Mouse (Mus musculus) skeletal muscle tissue, postnatal 0 days (tissue): Measurements from ENCODE around the gene Acnat2. TPM values are rescaled to one million over a fixed set of nuclear protein-coding genes. Genes with fewer than 3 reads are reported as not detected.

Experiments
- polyA plus RNA-seq: library from polyadenylated mRNA; unstranded; fragments of >200 nt; fragmentation: Nextera tagmentation; extraction: Ambion mirVana; gene quantifications from 2 replicates; pipeline ENCODE4 v1.2.1, GENCODE M21; 2015

Acnat2 gene
- not detected in 2 replicates for polyA plus RNA-seq

GRCm38 (mm10) chr4:49407957-49408356 lies at the start of gene Acnat2:
TSS of gene Acnat2 (minus strand) at chr4:49408151.

Other genes with a start within 250 kb of the Acnat2 start
- not detected in 2 replicates for gene Acnat1, start 65.8 kb upstream of the Acnat2 start, polyA plus RNA-seq
- 0.08 TPM in 1 of 2 replicates, not detected in the other for gene Baat, start 98.4 kb upstream of the Acnat2 start, polyA plus RNA-seq
- 70.7 and 71.8 TPM in 2 replicates for gene Mrpl50, start 112.9 kb upstream of the Acnat2 start, polyA plus RNA-seq
- gene Zfp189, start 113.0 kb upstream of the Acnat2 start, polyA plus RNA-seq: 3.5 and 3.7 TPM in 2 replicates
- gene Aldob, start 141.4 kb upstream of the Acnat2 start, polyA plus RNA-seq: 1.3 and 1.6 TPM in 2 replicates
- 44.2 and 51.2 TPM in 2 replicates for gene Tmem246, start 189.7 kb upstream of the Acnat2 start, polyA plus RNA-seq
- gene Rnf20, start 223.9 kb upstream of the Acnat2 start, polyA plus RNA-seq: 18.7 and 19.1 TPM in 2 replicates